Mouse (Mus musculus) right cerebral cortex, postnatal 25 days (tissue): ENCODE measurements around the gene Gp1ba.

Source experiments
- DNase-seq: peaks from one replicate; pipeline ENCODE4 v3.0.0; 2022

Gene Gp1ba

DNA sequence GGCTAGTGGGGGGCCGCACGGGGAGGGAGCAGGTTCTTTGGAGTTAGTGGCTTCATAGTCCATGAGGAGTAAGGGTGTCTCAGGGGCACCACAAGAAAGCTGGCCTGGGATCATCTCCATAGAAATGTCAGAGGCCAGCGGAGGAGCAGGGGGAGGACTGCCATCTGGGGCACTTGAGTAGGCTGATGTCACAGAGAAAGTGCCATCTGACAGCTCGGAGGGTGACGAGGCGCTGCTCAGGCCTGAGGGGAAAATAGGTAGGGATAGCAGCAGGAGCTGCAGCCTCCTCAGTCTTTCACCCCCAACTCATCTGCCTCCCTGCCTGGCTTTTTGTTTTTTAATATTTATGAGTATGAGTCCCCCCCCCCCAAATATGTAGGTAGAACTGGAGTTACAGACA, 35.1 kb downstream of the Gp1ba start:
- no peak for DNase-seq

DNA sequence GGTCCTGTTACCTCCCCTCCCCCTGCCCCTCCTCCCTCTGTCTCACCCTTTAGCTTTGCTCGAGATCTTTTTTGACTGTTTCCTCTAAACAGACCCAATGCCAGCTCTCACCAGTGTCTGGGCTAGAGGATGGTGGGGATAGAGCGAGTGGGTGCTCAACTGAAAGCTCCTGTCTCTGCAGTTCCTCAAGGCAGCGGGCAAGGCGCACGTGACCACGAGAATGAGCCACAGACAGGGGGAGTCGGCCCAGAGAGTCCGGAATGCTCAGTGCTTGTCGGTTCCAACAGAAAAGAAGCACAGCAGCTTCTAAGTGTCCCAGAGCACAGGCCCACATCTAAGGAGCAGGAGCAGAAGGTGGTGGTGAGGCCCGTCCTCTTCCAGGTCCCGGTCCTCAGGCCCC, 35.6 kb downstream of the Gp1ba start:
- DNase-seq, result no peak

DNA sequence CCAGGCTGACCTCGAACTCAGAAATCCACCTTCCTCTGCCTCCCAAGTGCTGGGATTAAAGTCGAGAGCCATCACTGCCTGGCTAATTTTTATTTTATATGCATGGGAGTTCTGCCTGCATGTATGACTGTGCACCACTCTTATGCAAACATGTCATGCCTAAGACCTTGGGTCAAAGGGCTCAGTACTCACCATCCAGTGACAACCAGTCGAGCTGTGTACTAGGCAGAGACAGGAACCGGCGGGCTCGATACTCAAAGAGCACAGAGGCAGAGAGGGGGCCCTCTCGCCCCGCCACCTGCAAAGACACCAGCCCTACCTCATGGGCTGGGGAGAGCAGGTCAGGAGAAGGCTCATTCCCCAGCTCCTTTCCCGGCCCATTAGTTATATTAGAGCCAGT, 39.2 kb downstream of the Gp1ba start:
- DNase-seq, result no peak

DNA sequence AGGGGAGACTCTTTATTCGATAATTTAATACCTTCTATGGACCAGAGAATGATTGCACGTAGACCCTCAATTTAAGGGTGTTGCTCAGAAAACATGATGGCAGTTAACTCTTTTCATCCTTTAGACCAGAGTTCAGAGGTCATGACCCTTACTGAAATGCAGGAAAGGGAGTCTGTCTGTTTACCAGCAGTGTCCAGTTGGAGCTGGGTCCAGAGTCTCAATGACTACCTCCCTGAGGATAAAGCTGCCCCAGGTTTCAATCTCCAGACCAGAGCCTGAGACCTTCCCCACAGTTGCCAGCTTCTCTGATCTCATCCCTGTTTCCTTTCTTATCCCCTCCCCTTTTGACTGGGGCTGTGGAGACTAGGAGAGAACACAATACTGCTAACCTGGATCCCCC, 39.7 kb downstream of the Gp1ba start:
- no peak for DNase-seq

DNA sequence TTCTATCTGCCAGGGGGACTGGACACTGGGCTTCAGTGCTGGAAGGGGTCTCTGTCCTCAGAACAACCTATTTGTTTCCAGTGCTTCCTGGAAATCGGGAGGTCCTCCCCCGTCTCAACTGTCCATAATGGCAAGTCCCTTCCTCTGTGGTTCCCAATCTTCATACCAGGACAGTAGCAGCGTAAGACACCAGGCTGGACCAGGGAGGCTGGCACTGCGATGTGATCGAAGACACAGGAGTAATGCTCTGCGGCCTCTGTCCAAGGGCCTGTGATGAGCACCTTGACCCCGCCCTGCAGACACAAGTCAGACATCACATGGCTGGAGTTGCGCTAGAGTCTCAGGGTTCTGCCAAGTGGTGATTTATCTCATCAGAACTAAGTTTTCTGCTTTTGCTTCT, 40.4 kb downstream of the Gp1ba start:
- no peak for DNase-seq

DNA sequence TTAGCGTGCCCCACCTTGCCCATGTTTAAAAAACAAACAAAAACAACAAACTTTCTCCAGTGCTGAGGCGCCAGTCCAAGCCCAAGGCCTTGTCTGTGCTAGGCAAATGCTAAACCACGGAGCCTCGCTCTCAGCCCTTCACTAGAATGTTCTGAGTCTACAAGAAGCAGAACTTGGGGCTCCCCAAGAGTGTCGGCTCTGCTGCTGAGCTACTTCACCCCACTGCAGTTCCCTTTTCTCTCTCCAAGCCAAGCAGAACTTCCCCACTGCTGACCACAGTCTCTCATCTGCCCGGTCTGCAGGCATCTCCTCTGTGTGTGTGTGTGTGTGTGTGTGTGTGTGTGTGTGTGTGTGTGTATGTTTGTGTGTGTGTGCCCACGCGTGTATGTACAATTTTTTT, 41.0 kb downstream of the Gp1ba start:
- DNase-seq, result no peak

DNA sequence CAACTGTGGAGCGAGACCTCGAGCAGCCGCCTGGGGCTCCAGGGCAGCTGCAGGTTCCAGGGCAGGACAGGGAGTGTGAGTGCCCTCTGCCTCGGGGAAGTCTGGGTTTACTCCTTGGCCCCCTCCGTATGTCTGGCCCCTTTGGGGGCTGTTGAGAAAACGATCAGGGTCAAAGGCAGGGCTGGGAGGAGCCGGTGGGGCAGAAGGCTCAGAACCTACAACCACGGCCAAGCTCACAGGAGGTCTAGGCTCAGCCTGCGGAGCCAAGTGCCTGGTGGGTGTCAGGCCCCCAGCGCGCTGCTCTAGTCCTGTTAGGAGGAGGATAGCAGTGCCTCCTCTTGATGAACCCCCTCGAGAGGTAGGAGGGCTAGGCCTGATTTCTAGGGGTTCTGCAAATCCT, 42.2 kb downstream of the Gp1ba start:
- no peak for DNase-seq

DNA sequence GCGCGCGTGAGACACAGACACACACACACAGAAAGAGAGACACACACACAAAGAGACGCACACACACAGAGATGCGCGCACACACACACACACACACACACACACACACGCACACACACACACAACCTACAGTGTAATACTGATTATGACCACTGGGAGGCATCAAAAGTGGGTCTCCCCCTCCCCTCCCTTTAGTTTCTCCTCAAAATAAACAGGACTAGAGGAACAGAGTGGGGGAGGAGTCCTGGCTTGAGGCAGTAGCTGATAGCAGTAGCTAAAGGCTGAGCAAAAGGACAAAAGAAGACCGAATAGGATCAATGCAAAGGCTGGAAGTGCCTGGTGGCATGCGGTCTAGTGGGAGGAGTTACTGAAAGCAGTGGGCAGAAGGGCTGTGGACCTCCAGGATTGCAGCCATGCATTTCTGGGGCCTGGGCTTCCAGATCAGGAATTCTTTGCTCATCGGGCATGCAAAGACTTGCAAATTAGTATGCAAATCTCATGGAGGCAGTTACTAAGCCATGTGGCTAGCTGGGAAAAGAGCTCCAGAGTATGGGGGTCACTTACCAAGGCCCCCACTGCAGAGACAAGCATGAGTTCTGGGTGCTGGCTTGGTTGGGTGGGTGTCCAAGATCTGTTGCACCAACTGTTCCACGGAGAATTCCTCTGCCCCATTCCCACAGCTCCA, 43.1 kb downstream of the Gp1ba start:
- DNase-seq, result no peak

DNA sequence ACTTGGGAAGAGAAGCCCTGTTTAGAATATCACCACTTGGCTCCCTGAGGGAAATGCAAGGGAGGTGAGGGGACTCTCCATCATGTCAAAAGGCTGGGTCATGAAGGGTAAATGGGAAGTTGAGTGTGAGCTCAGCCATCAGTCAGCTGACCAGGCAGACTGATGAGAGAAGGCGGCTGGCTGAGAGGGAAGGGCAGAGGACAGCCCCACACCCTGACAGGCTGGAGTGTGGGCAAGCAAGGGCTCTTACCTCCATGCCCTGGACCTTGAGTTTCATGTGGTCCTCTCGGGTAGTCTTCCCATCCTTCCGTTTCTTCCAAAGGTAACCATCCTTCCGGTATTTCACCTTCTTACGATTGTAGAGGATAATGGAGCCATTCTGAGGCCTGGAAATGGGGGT, 44.7 kb downstream of the Gp1ba start:
- DNase-seq, result no peak

DNA sequence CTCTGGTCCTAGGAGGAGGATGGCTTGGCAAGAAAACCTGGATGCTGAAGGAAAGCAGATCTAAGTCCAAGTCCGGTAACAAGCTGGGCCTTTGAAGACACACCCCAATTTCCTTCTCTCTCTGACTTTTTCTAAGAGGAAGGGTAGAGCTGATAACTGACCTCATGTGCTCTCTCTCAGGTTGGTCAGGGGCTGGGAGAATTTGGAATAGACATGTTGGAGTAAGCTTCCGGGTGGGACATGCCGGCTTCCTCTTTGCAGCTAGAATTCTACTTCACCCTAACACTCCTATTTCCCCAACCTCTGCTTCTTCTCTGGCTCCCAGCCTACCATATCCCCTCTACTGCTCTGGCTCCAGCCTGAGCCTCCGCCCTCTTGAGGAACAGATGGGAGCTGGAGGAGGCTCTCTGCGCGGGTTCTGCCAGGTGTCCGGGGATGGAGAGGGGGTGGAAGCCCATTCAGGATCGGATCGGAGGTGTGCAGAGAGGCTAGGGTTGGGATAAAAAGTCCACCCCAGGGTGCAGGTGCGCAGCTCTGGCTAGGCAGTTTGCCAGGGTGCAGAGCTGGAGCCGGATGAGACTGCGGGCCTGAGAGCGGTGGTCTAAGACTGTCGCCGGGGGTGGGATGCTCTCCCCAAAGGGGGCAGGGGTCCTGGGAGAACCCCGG, 48.1 kb downstream of the Gp1ba start:
- DNase-seq, result peak; percentile 61

DNA sequence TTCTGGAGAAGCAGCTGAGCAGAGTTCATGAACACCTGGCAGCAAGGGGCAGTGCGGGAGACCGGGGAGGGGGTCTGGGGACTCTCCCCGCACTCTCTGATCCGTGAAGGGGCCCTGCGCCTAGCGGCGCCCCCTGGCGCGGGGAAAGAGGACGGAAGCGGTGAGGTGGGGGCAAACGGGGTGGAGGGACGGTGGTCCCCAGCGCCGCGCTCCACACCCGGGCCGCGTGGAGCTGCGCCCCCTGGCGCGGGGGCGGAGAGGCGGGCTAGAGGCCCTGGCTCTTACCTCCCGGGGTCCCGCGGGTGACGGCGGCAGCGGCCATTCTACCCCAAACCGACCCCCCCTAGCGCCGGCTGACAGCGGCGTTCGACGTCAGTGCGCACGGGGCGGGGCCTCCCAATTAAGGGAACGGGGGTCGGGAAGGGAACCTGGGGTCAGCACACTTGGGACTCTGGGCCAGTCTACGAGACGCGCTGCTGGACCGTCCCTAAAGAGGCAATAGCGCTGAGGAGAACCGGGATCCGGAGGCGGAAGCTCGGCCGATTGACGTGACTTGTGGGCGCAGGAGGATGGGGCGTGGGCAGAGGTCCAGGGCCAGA, 48.8 kb downstream of the Gp1ba start, which contains the start of gene Camta2:
Camta2 (minus strand) TSS at position 505 of the 599 bp plus-strand sequence.
- DNase-seq, result peak; percentile 88

DNA sequence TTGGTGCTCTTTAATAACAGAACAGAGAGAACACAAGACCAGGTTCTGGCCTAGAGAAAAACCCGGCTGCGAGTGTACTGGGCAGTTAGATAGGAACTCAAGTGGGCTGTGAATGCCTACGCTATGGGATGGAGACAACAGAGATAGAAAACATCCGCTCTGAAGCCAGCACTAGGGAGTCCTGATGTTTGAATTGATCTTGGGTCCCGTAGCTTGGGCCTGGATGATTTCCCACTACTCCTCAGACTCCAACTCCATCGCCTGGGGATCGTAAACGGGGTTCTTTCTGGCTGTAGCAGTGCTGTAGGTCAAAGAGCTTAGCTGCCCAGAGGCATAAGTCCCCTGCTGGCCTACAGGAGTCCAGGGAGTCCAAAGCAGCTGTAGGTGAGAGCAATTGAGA, 49.5 kb downstream of the Gp1ba start:
- no peak for DNase-seq

DNA sequence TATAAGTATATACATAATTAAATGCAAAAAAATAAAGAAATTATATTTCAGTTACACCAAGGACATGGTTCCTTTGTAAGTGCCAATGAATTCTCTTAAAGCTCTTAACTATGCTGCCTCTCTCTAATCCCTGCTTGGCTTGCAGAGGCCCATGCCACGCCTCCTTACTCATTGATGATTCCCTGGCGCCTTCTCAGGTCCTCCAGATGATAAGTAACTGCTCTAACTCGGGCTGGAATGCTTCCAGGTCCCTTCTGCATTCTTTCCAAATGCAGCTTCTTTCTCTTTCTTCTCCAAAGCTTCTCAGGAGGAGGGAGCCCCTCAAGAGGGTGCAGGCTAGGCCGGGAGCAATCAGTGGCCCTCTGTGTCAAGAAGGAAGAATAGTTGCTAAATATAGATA, 50.7 kb downstream of the Gp1ba start:
- DNase-seq, result no peak
